Mouse (Mus musculus) kidney, adult 2 months (tissue): ENCODE results near the gene Pdk2.

Experiments used
- CTCF ChIP-seq: fragments of 200-500 bp; conservative IDR thresholded peaks from 2 replicates; pipeline ENCODE4 v1.5.1; 2011; ENCODE audit warnings: low read depth, mild to moderate bottlenecking, control low read depth, low read length, moderate library complexity, mixed read lengths; ENCODE audit not compliant: insufficient read depth, insufficient read length
- POLR2A ChIP-seq: fragments of 200-500 bp; IDR thresholded peaks from one replicate; pipeline ENCODE4 v1.6.1; 2011; ENCODE audit warnings: low read depth, low read length, control low read depth

DNA sequence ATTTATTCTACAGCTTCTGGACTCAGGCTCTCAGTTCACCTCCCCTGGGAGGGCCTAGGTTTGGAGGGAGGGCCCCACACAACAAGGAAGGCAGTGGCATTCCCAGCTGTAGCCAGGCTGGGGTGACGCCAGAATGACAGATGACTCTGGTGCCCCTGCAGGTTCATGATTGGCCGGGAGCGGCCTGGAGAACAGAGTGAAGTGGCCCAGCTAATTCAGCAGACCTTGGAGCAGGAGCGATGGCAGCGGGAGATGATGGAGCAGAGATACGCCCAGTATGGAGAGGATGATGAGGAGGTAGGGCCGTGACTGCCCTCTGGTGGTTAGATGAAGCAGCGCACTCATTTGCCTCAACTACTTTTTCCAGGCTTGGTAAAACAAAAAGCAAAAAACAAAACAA, 40.1 kb downstream of the Pdk2 start:
- no peak for TF ChIP-seq POLR2A
- peak; percentile 97 for TF ChIP-seq CTCF
